Mouse (Mus musculus) spleen, adult 2 months (tissue): ENCODE measurements at regions not wholly inside any gene's neighbourhood (a gene's known extent, or its start where the extent isn't known, plus 50 kb on each side); places are given as distances from the start of the nearest gene placed in this dataset.

Experiments used
- CTCF ChIP-seq: fragments of 200-500 bp; IDR thresholded peaks from 2 replicates; pipeline ENCODE4 v1.5.1; 2011; ENCODE audit warnings: mild to moderate bottlenecking, inconsistent platforms; ENCODE audit not compliant: insufficient read depth, insufficient read length, insufficient replicate concordance; ENCODE audit errors: extremely low read depth
- POLR2A ChIP-seq: fragments of 200-500 bp; IDR thresholded peaks from 2 replicates; pipeline ENCODE4 v1.6.1; 2011; ENCODE audit warnings: low read depth, low read length, inconsistent platforms

GRCm38 (mm10) chr6:58770654-58771218 is 60.5 kb upstream of the Herc3 start:
- TF ChIP-seq POLR2A (no peak), CTCF (peak; percentile 39; the same call in 1 of the 2 replicates)
